Mouse (Mus musculus): ENCODE measurements around the gene Ang2. TPM values are rescaled to one million over a fixed set of nuclear protein-coding genes. Genes with fewer than 3 reads are reported as not detected.

Ang2 gene
- total RNA-seq, 2 experiments from 2014 or later: not detected

DNA sequence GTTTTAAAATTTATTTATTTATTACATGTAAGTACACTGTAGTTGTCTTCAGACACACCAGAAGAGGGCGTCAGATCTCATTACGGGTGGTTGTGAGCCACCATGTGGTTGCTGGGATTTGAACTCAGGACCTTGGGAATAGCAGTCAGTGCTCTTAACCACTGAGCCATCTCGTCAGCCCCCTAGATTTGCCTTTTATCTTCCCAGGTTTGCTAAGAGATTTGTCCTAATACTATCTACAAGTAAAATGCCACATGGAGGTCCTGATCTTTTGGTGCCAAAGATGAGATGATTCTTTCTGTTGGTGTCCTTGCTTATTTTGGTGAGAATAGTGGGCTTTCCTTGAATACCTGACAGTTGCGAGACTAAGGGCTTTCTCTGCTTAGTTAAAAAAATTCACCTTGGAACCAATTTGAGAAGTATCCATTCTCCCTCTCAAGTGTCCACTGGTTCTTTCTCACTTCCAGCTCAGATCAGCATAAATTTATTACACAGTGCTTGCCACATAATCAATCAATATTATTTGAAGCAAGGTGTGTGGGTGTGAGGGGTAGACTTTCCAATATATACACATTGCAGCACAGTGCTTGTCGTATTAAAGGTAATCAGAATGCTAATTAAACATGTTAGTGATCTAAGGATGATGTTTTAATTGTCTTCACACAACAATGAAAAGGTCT, 42.8 kb downstream of the Ang2 start:
- intact Hi-C loops (cut with DNase I): no loop called here
- DNase-seq: no peak

DNA sequence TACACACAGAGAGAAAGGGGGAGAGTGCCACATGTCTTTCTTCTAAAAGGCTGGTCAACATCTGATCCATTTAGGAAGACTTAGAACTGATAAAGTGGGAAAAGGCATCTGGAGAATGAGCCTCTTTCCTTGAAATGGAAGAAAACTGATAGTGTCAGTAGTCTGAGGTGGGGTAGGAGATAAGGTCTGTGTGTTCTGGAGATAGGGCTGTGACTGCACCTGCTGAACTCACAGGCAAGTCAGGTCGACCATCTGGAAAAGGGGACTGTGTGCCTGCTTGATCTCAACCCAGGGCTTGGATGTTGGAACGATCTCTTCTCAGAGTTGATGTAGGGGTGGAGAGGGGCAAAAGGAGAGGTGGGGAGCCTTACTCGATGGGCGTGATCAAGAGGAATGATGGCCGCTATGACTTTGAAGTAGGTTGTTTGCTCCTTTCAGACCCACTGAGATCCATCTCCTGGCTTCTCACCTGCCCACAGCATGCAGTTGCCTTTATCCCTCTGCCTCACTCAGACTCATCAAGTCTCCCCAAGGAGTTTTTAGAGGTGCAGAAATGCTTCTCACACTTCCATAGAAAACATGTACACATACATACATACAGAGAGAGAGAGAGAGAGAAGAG, 46.6 kb downstream of the Ang2 start:
- intact Hi-C loops (cut with DNase I): no loop called here
- no peak for DNase-seq

DNA sequence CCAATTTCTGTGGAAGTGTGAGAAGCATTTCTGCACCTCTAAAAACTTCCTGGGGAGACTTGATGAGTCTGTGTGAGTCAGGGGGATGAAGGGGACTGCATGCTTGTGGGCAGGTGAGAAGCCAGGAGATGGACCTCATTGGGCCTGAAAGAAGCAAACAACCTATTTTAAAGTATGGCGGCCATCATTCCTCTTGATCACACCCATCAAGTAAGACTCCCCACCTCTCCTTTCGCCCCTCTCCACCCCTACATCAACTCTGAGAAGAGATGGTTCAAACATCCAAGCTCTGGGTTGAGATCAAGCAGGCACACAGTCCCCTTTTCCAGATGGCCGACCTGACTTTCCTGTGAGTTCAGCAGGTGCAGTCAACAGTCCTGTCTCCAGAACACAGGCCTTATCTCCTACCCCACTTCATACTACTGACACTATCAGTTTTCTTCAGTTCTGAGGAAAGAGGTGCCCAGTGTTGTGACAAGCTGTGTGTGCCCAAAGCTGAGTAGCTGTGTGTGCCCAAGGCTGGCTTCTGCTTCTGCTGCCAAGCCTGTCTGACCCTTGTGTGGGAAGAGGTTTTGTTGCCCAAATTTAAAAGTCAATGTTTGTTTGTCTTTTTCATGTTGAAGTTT, 48.6 kb downstream of the Ang2 start:
- intact Hi-C loops (cut with DNase I): no loop called here
- no peak for DNase-seq

DNA sequence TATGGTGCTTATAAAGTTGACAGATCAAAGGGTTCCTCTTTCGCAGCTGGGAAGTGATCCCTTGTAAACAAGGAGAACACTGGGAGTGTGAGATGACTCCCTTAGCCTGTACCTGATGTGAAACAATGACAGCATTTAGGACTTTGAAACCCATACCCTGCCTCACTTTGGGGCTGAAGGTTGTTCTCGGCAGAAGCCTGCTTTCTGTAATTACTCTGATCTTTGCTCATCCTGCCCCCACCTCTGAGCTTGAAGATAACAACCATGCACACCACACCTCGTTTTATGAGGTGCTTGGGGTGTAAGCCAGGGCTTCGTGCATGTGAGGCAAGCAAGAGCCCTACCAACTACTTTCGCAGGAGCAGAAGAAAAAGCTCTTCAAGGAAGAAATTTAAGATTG, 49.8 kb downstream of the Ang2 start:
- intact Hi-C loops (cut with DNase I): no loop called here
- no peak for DNase-seq

DNA sequence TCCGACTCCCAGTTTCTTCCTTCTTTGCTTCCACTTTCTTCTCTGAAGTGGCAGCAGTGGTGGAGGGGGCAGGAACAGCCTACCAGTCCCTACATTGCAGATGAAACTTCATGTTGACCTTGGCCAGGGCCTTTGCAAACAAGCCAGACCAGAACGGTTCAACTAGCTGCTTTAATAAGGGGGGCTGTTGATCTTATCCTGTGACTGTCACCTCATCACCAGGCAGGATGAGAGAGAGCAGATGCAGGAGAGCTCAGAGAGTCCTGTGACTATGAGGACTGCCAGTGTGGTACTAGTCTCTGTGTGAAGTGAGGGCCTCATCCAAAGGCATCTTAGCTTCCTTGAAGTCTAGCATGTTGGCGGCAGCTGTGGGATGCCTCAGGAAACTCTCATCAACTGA, 50.9 kb downstream of the Ang2 start:
- no peak for DNase-seq
- intact Hi-C loops (cut with DNase I): no loop called here

DNA sequence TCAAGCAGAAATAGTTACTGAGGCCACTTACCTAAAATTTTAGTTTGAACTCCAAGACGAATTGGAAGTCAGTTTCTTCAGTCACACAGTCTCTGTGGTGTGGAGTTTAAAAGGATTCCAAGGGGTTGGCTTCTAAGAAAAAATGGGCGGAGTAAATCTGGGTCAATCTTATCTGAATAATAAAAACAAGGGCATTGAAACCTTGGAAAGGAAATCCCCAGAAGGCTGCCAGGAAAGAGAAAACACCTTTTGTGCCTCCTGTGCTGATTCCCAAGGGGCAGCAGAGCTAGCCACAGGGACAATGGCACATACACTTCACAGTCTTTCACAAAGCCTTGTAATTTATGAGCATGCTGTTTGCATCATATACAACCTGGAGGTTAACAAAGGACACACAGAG, 52.3 kb downstream of the Ang2 start, which contains the start of gene Rnase1:
Gene Rnase1, minus strand, starts transcription at position 101 of the 400 bp plus-strand sequence.
- DNase-seq: no peak
- intact Hi-C loops (cut with DNase I): no loop called here

DNA sequence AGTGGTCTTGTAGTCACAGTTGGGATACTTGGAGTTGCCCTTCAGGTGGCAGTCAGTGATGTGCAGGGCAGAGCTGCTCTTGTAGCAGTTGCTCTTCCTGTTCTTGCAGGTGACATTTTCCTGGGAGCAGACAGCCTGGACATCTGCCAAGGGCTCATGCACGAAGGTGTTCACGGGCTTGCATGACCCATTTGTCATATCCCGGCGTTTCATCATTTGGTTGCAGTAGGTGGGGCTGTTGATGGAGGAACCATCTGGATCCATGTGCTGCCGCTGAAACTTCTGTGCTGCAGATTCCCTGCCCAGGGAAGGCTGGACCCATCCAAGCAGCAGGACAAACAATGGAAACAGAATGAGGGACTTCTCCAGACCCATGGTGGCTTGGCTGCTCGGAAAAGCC, 53.4 kb downstream of the Ang2 start:
- DNase-seq: no peak
- intact Hi-C loops (cut with DNase I): no loop called here

Other genes starting within 250 kb of the Ang2 start
- 1 to 10 TPM in 1 of 2 experiments, under 1 TPM in 1; 0.69 to 1.1 TPM for gene Pnp2, start 243.2 kb downstream of the Ang2 start, total RNA-seq (2021)
- gene Rnase10, start 191.4 kb downstream of the Ang2 start, total RNA-seq (2021): under 1 TPM; 0.17 TPM
- not detected for gene Rnase9, start 157.3 kb downstream of the Ang2 start, total RNA-seq (2021)
- gene Rnase11, start 149.0 kb downstream of the Ang2 start, total RNA-seq (2021): not detected
- gene Rnase12, start 141.5 kb downstream of the Ang2 start, total RNA-seq (2021): not detected
- gene Olfr750, start 124.7 kb downstream of the Ang2 start, total RNA-seq (2021): not detected
- gene Rnase4, start 108.1 kb downstream of the Ang2 start, total RNA-seq (2021): 10 to 100 TPM; 45.4 to 46.9 TPM
- 1 to 10 TPM; 3.2 to 4.0 TPM for gene Ang, start 108.0 kb downstream of the Ang2 start, total RNA-seq (2021)
- gene Eddm3b, start 84.7 kb downstream of the Ang2 start, total RNA-seq (2021): not detected
- gene Rnase6, start 75.2 kb downstream of the Ang2 start, total RNA-seq (2021): under 1 TPM; 0.31 to 0.69 TPM
- gene Rnase1, start 52.4 kb downstream of the Ang2 start, total RNA-seq (2021): under 1 TPM; 0.52 to 0.72 TPM
- gene Rnase2b, start 36.9 kb downstream of the Ang2 start, total RNA-seq (2021): not detected
- not detected for gene Ear14, start 4.2 kb upstream of the Ang2 start, total RNA-seq (2021)
- not detected for gene Rnase2a, start 57.0 kb upstream of the Ang2 start, total RNA-seq (2021)
- not detected for gene Gm7247, start 162.6 kb upstream of the Ang2 start, total RNA-seq (2021)
- gene Vmn2r88, start 211.7 kb upstream of the Ang2 start, total RNA-seq (2021): not detected

Data from heart, postnatal 10 days (tissue).